Mouse (Mus musculus) lung, postnatal 0 days (tissue): ENCODE results near the gene Crb3. TPM values are rescaled to one million over a fixed set of nuclear protein-coding genes. Genes with fewer than 3 reads are reported as not detected.

ENCODE experiments used
- ATAC-seq: fragments of 200-750 bp; cut with Nextera tagmentation; 2 replicates; pipeline ENCODE4 v1.8.0; 2017; ENCODE audit warnings: moderate library complexity
- DNase-seq: peaks from one replicate; pipeline ENCODE4 v3.0.0-alpha.2; 2016; ENCODE audit warnings: low spot score
- H3K27ac ChIP-seq: fragments of 300-500 bp; sonication (generic); 2 replicates; pipeline ENCODE4 v1.5.1; 2014; ENCODE audit warnings: antibody characterized with exemption, mild to moderate bottlenecking, low read length, mixed read lengths
- H3K27me3 ChIP-seq: fragments of 300-500 bp; sonication (generic); replicated peaks from 2 replicates; pipeline ENCODE4 v1.6.1; 2014; ENCODE audit warnings: low read length, mixed read lengths; ENCODE audit not compliant: insufficient read depth
- H3K36me3 ChIP-seq: fragments of 300-500 bp; sonication (generic); 2 replicates; pipeline ENCODE4 v1.6.1; 2014; ENCODE audit warnings: low read length, mixed read lengths; ENCODE audit not compliant: insufficient read depth
- H3K4me1 ChIP-seq: fragments of 300-500 bp; sonication (generic); 2 replicates; pipeline ENCODE4 v1.6.1; 2014; ENCODE audit warnings: antibody characterized with exemption, low read depth, low read length, mixed read lengths; ENCODE audit not compliant: insufficient read depth
- H3K4me2 ChIP-seq: fragments of 300-500 bp; sonication (generic); replicated peaks from 2 replicates; pipeline ENCODE4 v1.6.1; 2014; ENCODE audit warnings: low read depth, mild to moderate bottlenecking, low read length, moderate library complexity, mixed read lengths
- H3K4me3 ChIP-seq: fragments of 300-500 bp; sonication (generic); 2 replicates; pipeline ENCODE4 v1.5.1; 2014; ENCODE audit warnings: low read depth, low read length
- H3K9ac ChIP-seq: fragments of 300-500 bp; sonication (generic); replicated peaks from 2 replicates; pipeline ENCODE4 v1.6.1; 2014; ENCODE audit warnings: low read depth, mild to moderate bottlenecking
- H3K9me3 ChIP-seq: fragments of 300-500 bp; sonication (generic); 2 replicates; pipeline ENCODE4 v1.6.1; 2016; ENCODE audit warnings: low read length, mixed read lengths
- CTCF ChIP-seq: IDR thresholded peaks from 2 replicates; pipeline ENCODE4 v1.5.1; 2016; ENCODE audit warnings: antibody characterized with exemption, mild to moderate bottlenecking
- EP300 ChIP-seq: IDR thresholded peaks from 2 replicates; pipeline ENCODE4 v1.6.1; 2016; ENCODE audit warnings: antibody characterized with exemption, mild to moderate bottlenecking, control low read depth
- WGBS: fragments of 180-500 bp; shearing (Covaris S2); extraction: QIAGEN DNeasy Blood & Tissue Kit; methylation state at CpG from one replicate; pipeline ENCODE4 v1.1.7; 2014; 5-methylcytosine and 5-hydroxymethylcytosine counted together
- polyA plus RNA-seq: library from polyadenylated mRNA; unstranded; fragments of >200 nt; fragmentation: Nextera tagmentation; extraction: Ambion mirVana; gene quantifications from 2 replicates; pipeline ENCODE4 v1.2.1, GENCODE M21; 2015

The Crb3 gene
- polyA plus RNA-seq, 1 experiment from 2014 or later = 120 TPM

GRCm38 (mm10) chr17:57107064-57107463 lies 48.2 kb downstream of the Crb3 start:
- ATAC-seq (no peak), DNase-seq (no peak)
- Histone ChIP-seq H3K4me1 (no peaks in the 10 kb centered on the region), H3K9me3 (no peaks in the 10 kb centered on the region), H3K36me3 (no peaks in the 10 kb centered on the region), H3K27ac (no peak overlapping the region), H3K4me2 (no peak overlapping the region), H3K27me3 (no peaks in the 10 kb centered on the region), H3K9ac (no peak overlapping the region), H3K4me3 (no peak overlapping the region)
- TF ChIP-seq EP300 = no peak
- TF ChIP-seq CTCF = no peak
- 88% methylated on average over 5 of the region's 5 CpGs for WGBS

- no peaks in the 10 kb centered on the region for H3K9me3 ChIP-seq
- no peak overlapping the region for H3K27ac ChIP-seq
- no peaks in the 10 kb centered on the region for H3K36me3 ChIP-seq
- H3K9ac ChIP-seq = no peak overlapping the region
- H3K4me3 ChIP-seq = no peak overlapping the region
- DNase-seq (no peak), ATAC-seq (no peak)
- H3K4me2 ChIP-seq = no peak overlapping the region
- H3K27me3 ChIP-seq = no peaks in the 10 kb centered on the region
- WGBS = 78% methylated on average over 7 of the region's 7 CpGs
- no peaks in the 10 kb centered on the region for H3K4me1 ChIP-seq
- TF ChIP-seq EP300 = no peak
- TF ChIP-seq CTCF = no peak
Measured at GRCm38 (mm10) chr17:57108040-57108665, 49.2 kb downstream of the Crb3 start.

GRCm38 (mm10) chr17:57108666-57109171 lies 49.8 kb downstream of the Crb3 start:
- no peak for TF ChIP-seq EP300
- TF ChIP-seq CTCF = no peak
- WGBS = 30% methylated on average over 5 of the region's 5 CpGs
- ATAC-seq = no peak; the same call in 1 of the 2 replicates
- Histone ChIP-seq H3K9ac (no peak overlapping the region), H3K4me2 (no peak overlapping the region), H3K27ac (no peak overlapping the region), H3K4me3 (no peak overlapping the region), H3K27me3 (no peaks in the 10 kb centered on the region), H3K9me3 (no peaks in the 10 kb centered on the region), H3K36me3 (no peaks in the 10 kb centered on the region), H3K4me1 (no peaks in the 10 kb centered on the region)
- DNase-seq = peak; percentile 29

- Histone ChIP-seq H3K4me1 (no peaks in the 10 kb centered on the region), H3K9ac (no peak overlapping the region), H3K9me3 (no peaks in the 10 kb centered on the region), H3K4me3 (no peak overlapping the region), H3K36me3 (no peaks in the 10 kb centered on the region), H3K27me3 (no peaks in the 10 kb centered on the region), H3K27ac (no peak overlapping the region), H3K4me2 (no peak overlapping the region)
- 76% methylated on average over 1 of the region's 1 CpGs for WGBS
- TF ChIP-seq EP300 (no peak), CTCF (no peak)
- DNase-seq = no peak
- ATAC-seq = no peak
Measured at GRCm38 (mm10) chr17:57110005-57110404, 51.1 kb downstream of the Crb3 start.

DNA sequence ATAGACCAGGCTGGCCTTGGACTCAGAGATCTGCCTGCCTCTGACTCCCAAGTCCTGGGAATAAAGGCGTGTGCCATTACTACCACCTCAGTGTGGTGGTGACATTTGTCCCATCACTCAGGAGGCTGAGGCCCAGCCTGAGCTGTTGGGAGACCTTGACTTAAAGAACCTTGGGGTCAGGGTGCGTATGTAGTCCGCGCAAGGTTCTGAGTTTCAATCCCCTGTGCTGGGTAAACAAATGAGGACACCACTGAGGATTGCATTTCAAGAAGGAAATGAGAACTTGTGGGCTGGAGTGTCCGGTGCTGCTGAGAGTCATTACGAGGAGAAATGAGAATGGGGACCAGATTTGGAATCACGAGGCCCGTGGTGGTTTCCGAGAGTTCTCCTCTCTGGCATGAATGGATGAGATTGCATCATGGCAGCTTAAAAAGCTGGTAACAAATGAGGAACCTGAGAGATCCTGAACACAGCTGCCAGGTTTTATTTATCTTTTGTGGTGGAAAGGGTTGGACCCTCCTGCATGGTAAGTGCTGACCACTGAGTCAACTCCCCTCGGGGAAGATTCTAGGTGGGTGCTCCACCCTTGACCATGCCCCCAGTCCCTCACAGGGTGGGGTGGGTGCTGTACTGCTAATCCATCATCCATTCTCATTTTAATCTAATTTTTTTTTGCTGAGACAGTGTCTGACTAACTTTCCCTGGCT lies 54.0 kb downstream of the Crb3 start:
- no peak for ATAC-seq
- H3K27me3 ChIP-seq = no peaks in the 10 kb centered on the region
- H3K27ac ChIP-seq = no peak overlapping the region
- no peak overlapping the region for H3K4me3 ChIP-seq
- no peaks in the 10 kb centered on the region for H3K4me1 ChIP-seq
- WGBS = 63% methylated on average over 10 of the region's 10 CpGs
- TF ChIP-seq CTCF = no peak
- no peaks in the 10 kb centered on the region for H3K36me3 ChIP-seq
- H3K9ac ChIP-seq = no peak overlapping the region
- no peaks in the 10 kb centered on the region for H3K9me3 ChIP-seq
- DNase-seq = peak; percentile 41
- no peak overlapping the region for H3K4me2 ChIP-seq

Other genes starting within 250 kb of the Crb3 start
- 5.9 and 6.6 TPM in 2 replicates for gene Rfx2, start 228.1 kb upstream of the Crb3 start, polyA plus RNA-seq
- not detected in 2 replicates for gene Acsbg2, start 184.7 kb upstream of the Crb3 start, polyA plus RNA-seq
- 0.15 and 0.23 TPM in 2 replicates for gene 1700061G19Rik, start 183.6 kb upstream of the Crb3 start, polyA plus RNA-seq
- gene Mllt1, start 123.7 kb upstream of the Crb3 start, polyA plus RNA-seq = 17.7 TPM in 2 replicates
- gene Acer1, start 77.0 kb upstream of the Crb3 start, polyA plus RNA-seq = not detected in 2 replicates
- 62.5 and 71.1 TPM in 2 replicates for gene Clpp, start 68.8 kb upstream of the Crb3 start, polyA plus RNA-seq
- gene Alkbh7, start 61.8 kb upstream of the Crb3 start, polyA plus RNA-seq = 31.3 and 35.3 TPM in 2 replicates
- gene Pspn, start 59.1 kb upstream of the Crb3 start, polyA plus RNA-seq = 0.37 TPM in 1 of 2 replicates, not detected in the other
- gene Gtf2f1, start 47.8 kb upstream of the Crb3 start, polyA plus RNA-seq = 33.3 and 37.0 TPM in 2 replicates
- 0.50 and 0.68 TPM in 2 replicates for gene Gm17949, start 47.6 kb upstream of the Crb3 start, polyA plus RNA-seq
- 20.4 and 21.0 TPM in 2 replicates for gene Khsrp, start 27.6 kb upstream of the Crb3 start, polyA plus RNA-seq
- gene Slc25a41, start 17.5 kb upstream of the Crb3 start, polyA plus RNA-seq = not detected in 2 replicates
- gene Slc25a23, start 758 bp downstream of the Crb3 start, polyA plus RNA-seq = 5.8 and 5.9 TPM in 2 replicates
- gene Dennd1c, start 19.4 kb downstream of the Crb3 start, polyA plus RNA-seq = 5.7 and 6.0 TPM in 2 replicates
- gene Tubb4a, start 28.7 kb downstream of the Crb3 start, polyA plus RNA-seq = 7.1 and 7.5 TPM in 2 replicates
- 3.0 and 3.4 TPM in 2 replicates for gene Tnfsf9, start 46.2 kb downstream of the Crb3 start, polyA plus RNA-seq
- gene Cd70, start 90.7 kb downstream of the Crb3 start, polyA plus RNA-seq = not detected in 2 replicates
- gene Tnfsf14, start 135.1 kb downstream of the Crb3 start, polyA plus RNA-seq = 0.50 and 0.73 TPM in 2 replicates
- 50.2 and 55.0 TPM in 2 replicates for gene C3, start 169.0 kb downstream of the Crb3 start, polyA plus RNA-seq
- gene Gpr108, start 189.3 kb downstream of the Crb3 start, polyA plus RNA-seq = 48.4 and 48.8 TPM in 2 replicates
- gene Trip10, start 190.3 kb downstream of the Crb3 start, polyA plus RNA-seq = 46.4 and 58.9 TPM in 2 replicates
- 4.8 and 5.4 TPM in 2 replicates for gene Vav1, start 220.0 kb downstream of the Crb3 start, polyA plus RNA-seq